Mouse (Mus musculus): ENCODE data around the gene Itga1.

GRCm38 (mm10) chr13:115089395-115090025 is 12.3 kb downstream of the Itga1 start:
- TF ChIP-seq CTCF (IDR thresholded peaks at IDR 0.05; ENCODE audit: extremely low read depth, insufficient read depth, low read length) (no peak), POLR2A (IDR thresholded peaks at IDR 0.05; ENCODE audit: extremely low read depth, insufficient read depth, low read length) (no peak)

Measured in cortical plate, adult 2 months (tissue).